Mouse (Mus musculus) thymus, adult 2 months (tissue): ENCODE results near the gene Ago3.

Source experiments
- CTCF ChIP-seq: fragments of 200-500 bp; IDR thresholded peaks from 2 replicates; pipeline ENCODE4 v1.5.1; 2012; ENCODE audit warnings: mild to moderate bottlenecking, control low read depth, low read length, moderate library complexity, borderline replicate concordance; ENCODE audit not compliant: control insufficient read depth, poor library complexity, insufficient read depth; ENCODE audit errors: extremely low read depth
- POLR2A ChIP-seq: fragments of 200-500 bp; IDR thresholded peaks from 2 replicates; pipeline ENCODE4 v1.6.1; 2012; ENCODE audit warnings: mild to moderate bottlenecking, low read length, control low read depth, moderate library complexity; ENCODE audit not compliant: control insufficient read depth, poor library complexity, insufficient read depth; ENCODE audit errors: extremely low read depth

DNA sequence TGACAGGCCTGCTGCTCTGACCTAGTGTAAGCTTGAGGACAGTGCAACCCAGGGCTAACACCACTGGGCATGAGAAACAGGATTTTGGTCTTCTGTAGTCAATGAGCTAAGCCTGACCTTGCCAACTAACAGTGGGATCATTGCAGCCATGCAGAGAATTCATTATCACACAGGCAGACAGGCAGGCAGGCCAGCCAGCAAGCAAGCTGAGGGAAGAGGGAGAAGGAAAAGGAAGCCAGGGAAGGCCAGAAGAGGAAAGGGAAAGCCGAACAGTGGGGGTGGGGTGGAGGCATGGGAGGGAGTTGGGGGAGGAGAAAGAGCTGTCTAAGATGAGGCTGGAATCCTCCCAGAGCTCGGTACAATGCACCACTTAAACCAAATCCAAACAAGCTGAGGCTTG lies 6.9 kb upstream of the Ago3 start:
- TF ChIP-seq POLR2A: no peak
- no peak for TF ChIP-seq CTCF
